Mouse (Mus musculus): ENCODE results near the gene Parp6.

The Parp6 gene

GRCm38 (mm10) chr9:59655958-59656634 is 39.0 kb downstream of the Parp6 start, which contains the start of gene Pkm:
TSS of gene Pkm (plus strand) at chr9:59656368.
- CTCF ChIA-PET: no interaction called here

- CTCF ChIA-PET: interaction anchor here (0.6 kb wide), 1 partner anchor 9 kb away, joined by 3 read pairs; no protein-coding TSS in a partner anchor
These were observed 39.8 kb downstream of the Parp6 start for GRCm38 (mm10) chr9:59656635-59657617.

GRCm38 (mm10) chr9:59658146-59658545 is 41.1 kb downstream of the Parp6 start:
- CTCF ChIA-PET: interaction anchor here (1.2 kb wide), 1 partner anchor 16 kb away, joined by 4 read pairs; no protein-coding TSS in a partner anchor

GRCm38 (mm10) chr9:59659036-59660026 is 42.2 kb downstream of the Parp6 start:
- CTCF ChIA-PET: interaction anchor here (1.2 kb wide), 1 partner anchor 15 kb away, joined by 4 read pairs; no protein-coding TSS in a partner anchor

GRCm38 (mm10) chr9:59660421-59660820 is 43.3 kb downstream of the Parp6 start:
- CTCF ChIA-PET: interaction anchor here (1.0 kb wide), 1 partner anchor 9 kb away, joined by 4 read pairs; no protein-coding TSS in a partner anchor

GRCm38 (mm10) chr9:59661298-59661975 is 44.4 kb downstream of the Parp6 start:
- CTCF ChIA-PET: interaction anchor here (0.7 kb wide), 2 partner anchors 20 to 322 kb away, joined by 4 to 12 read pairs; no protein-coding TSS in a partner anchor

- CTCF ChIA-PET: no interaction called here
These were observed 46.1 kb downstream of the Parp6 start for GRCm38 (mm10) chr9:59663226-59663625.

GRCm38 (mm10) chr9:59663957-59664356 is 46.9 kb downstream of the Parp6 start:
- CTCF ChIA-PET: no interaction called here

- CTCF ChIA-PET: no interaction called here
These were observed 47.7 kb downstream of the Parp6 start for GRCm38 (mm10) chr9:59664664-59665256.

GRCm38 (mm10) chr9:59666016-59666415 is 48.9 kb downstream of the Parp6 start:
- CTCF ChIA-PET: interaction anchor here (0.5 kb wide), 1 partner anchor 9 kb away, joined by 3 read pairs; no protein-coding TSS in a partner anchor

GRCm38 (mm10) chr9:59666813-59667212 is 49.7 kb downstream of the Parp6 start:
- CTCF ChIA-PET: no interaction called here

GRCm38 (mm10) chr9:59667250-59667649 is 50.2 kb downstream of the Parp6 start:
- CTCF ChIA-PET: no interaction called here

- CTCF ChIA-PET: no interaction called here
These were observed 50.8 kb downstream of the Parp6 start for GRCm38 (mm10) chr9:59667904-59668303.

- CTCF ChIA-PET: no interaction called here
These were observed 51.4 kb downstream of the Parp6 start for GRCm38 (mm10) chr9:59668473-59668872.

- CTCF ChIA-PET: no interaction called here
These were observed 52.1 kb downstream of the Parp6 start for GRCm38 (mm10) chr9:59669172-59669571.

GRCm38 (mm10) chr9:59672195-59672894 is 55.3 kb downstream of the Parp6 start:
- CTCF ChIA-PET: no interaction called here

- CTCF ChIA-PET: interaction anchor here (0.8 kb wide), 1 partner anchor 15 kb away, joined by 4 read pairs; no protein-coding TSS in a partner anchor
These were observed 56.3 kb downstream of the Parp6 start for GRCm38 (mm10) chr9:59673427-59673826.

GRCm38 (mm10) chr9:59675598-59675997 is 58.5 kb downstream of the Parp6 start:
- CTCF ChIA-PET: no interaction called here

GRCm38 (mm10) chr9:59678313-59678712 is 61.2 kb downstream of the Parp6 start:
- CTCF ChIA-PET: no interaction called here
